Mouse (Mus musculus) T-helper 17 cell (primary cell): ENCODE measurements at regions not wholly inside any gene's neighbourhood (a gene's known extent, or its start where the extent isn't known, plus 50 kb on each side); places are given as distances from the start of the nearest gene placed in this dataset.

Source experiments
- in situ Hi-C, 2 experiments: fragments of 300-600 bp; cut with MboI, MseI; formaldehyde crosslinking; loops; 1 replicate in 1 of 2; 2 replicates in 1 of 2; pipeline ENCODE4 v1.15.1; 2025; ENCODE audit warnings: high pct_unique_total_duplicates in 2 of 2

DNA sequence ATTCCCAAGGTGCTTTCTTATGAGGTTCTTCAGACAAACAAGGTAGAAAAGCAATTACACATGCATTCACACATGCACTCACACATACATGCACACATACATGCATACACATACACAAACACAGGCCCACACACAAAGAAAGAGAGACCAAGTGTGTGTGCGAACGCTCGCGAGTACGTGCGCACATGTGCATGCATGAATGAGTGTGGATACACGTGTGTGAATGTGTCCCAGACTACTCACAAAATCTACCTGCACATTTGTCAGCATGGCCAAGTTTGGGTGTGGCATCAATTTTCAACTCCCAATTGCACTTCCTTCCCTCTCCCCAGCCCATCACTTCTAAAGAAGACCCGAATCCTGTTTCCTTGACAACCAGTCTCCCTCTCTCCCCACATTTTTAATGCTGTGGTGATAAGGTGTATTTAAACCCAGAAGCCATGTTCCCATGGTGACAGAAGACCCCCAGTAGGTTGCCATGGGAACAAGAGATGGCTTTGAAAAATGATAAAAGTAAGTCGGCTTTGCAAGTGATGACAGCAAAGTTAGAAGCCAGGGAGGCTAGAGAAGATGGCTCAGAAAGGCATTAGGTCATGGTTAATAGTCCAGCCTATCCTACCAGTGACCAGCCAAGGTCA is 206.3 kb downstream of the Rpl10-ps3 start:
- in situ Hi-C loops, result no loop called here

DNA sequence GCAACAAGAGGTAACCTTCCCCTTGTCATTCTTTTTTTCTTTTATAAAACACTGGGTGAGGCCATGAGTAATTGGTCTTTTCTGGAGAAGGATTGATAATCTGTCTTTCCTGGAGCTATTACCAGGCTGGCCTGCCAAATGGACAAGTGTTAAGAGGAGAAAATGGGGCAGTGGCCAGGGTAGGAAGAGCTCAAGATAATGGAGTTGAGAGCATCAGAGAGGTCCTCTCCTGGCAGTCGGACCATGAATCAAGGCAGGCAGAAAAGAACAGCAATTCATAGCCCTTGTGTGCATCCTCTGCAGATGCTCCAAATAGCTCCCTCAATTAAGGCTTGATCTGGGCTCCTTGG is 208.2 kb downstream of the Rpl10-ps3 start:
- in situ Hi-C loops, result no loop called here

DNA sequence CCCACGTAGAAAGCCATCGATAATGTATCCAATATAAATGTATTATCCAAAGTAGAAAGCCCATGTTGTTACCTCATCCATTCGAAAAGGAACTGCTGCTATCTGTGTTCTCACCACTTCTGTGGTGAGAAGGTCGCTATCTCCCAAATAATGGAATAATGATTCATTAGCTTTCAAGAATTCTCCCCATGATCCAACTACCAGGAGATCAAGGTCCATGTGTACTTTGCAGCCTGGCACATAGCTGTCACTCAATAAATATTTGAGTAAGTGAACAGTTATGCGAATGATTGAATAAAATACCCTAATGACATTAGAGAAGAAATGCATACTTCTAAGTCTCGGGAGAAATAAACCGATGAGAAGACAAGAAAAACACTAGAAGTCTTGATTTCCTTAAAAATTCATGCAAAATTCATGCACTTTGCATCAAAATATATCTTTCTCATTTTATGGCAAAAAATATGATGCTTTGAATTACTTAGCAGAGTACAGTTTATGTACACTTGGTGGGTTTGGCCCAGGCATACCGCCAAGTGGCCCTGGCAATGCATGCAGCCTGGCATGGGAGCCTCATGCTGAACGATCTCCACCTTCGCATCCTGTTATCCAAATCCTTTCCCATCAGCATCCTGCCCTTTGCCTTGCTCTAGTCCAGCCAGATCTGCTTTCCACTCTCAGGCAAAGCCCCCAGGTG is 208.7 kb downstream of the Rpl10-ps3 start:
- in situ Hi-C loops, result no loop called here

DNA sequence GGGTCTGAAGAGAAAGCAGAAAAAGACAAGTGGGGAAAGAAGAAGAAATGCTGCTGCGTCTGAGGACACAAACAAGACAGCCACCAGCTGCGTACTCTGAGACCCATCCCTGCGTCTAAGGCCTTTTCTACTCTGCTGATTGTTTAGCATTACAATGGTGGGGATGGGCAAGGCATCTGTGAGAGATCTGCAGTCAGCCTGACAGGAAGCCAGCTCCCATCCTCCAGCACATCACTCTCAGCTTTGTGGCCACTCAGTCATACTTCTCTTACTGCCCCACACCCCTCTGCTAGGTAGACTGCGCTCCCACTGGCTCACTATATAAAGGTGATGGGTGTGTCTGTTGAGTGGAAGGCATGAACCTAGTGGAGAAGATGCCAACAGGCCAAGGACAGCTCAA is 220.5 kb downstream of the Rpl10-ps3 start:
- in situ Hi-C loops, result no loop called here

DNA sequence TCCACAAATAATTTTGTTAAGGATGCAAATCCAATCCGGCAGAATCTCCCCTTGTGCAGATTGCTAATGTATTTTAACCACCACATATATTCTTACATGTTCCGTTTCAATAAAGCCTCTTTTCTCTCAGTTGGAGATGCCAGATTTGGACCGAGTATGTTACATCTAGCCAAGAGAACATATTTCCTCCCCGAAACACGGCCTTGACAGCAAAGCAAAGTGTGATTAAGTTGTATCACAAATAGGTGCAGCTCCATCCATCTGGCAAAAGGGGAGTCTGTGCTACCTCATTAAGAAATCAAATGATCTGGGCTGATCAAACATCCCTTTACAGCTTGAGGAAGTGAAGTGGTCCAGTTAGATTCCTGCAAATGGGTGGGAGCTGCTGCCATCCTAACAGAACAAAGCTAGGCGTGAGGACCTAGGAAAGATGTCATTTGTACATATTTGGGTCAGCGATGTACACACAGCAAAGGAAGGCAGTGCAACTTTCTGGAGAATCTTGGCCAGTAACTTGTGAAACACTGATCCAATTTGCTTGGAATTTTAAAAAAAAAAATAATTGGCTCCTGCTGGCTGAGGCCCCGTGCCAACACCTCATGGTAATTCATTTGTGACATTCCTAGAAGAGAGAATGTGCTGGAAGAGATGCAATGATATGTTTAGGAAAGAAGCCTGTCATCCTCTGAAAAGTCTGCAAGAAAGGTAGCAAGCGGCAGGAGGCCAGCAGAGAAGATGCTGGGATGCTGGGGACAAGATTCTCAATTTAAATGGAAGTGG is 223.8 kb downstream of the Rpl10-ps3 start:
- in situ Hi-C loops, result no loop called here

DNA sequence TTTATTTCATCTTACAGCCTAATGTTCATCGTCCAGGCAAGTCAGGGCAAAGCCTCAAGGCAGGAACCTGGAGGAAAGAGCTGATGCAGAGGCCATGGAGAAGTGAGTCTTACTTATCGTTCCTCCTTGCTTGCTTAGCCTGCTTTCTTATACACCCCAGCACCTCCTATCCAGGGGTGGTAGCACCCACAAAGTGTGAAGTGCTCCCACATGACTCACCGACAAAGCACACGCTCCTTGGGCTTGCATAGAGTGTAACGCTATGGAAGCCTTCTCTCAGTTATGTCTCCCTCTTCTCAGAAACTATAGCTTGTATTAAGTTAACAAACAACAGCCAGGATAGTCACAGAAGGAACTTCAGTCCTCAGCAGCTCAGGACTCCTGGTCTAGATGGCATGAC is 225.4 kb downstream of the Rpl10-ps3 start:
- in situ Hi-C loops, result no loop called here

DNA sequence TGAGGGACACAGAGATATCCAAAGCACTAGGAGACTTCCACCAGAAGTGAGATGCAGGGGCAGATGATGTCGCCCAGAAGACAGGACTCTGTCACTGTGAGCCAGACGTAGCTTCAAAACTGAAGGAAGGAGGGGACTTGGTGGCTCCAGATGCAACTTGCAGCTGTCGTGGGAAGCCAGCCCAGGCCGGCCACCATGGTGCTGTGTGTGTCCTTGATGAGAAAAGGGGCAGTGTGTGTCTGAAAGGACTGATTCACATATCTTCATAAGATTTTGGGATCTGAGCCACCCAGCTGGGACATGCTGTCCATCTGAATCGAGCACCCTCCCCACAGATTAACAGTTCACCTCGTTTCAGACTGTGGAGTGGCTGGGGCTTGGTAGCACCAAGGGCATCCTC is 226.2 kb downstream of the Rpl10-ps3 start:
- in situ Hi-C loops, result no loop called here

DNA sequence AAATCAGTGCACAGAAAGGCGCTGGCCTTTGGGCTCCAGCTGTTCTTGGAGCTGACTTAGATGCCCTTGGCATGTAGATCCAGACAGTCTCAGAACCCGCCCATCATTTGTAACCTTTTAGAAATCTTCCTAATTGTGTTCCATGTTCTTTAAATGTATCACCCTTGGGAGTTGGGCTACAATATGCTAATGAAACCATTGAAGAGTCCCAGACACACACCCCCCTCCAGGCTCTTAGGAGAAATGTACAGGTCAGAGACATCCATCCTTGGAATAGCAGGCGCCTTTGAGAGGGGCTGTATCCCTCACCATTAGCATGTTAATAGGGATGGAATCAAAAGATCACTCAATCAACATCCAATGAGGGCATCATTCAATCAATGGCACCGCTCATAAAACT is 238.2 kb downstream of the Rpl10-ps3 start:
- in situ Hi-C loops, result no loop called here

DNA sequence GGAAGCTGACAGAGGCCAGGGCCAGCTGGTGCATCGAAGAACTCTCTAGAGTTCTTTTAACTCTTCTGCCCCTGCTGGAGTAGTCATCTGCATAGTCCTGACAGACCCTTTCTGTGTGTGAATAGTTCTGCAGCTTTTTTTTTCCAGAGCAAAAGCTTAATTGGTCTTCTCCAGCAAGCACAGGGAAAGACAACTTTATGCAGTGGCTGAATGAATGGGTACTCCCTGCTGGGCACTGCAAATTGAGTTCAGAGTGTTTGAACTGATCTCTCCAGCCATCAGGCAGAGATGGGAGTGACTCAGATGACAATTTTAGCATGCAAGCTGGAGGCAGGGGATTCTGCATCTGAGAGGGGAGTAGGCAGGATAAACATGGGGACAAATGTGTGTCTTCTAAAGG is 242.0 kb downstream of the Rpl10-ps3 start:
- in situ Hi-C loops, result loop anchor here in 1 of 2 experiments (5.0 kb wide), 1 partner anchor 740 kb away; no protein-coding TSS in a partner anchor

DNA sequence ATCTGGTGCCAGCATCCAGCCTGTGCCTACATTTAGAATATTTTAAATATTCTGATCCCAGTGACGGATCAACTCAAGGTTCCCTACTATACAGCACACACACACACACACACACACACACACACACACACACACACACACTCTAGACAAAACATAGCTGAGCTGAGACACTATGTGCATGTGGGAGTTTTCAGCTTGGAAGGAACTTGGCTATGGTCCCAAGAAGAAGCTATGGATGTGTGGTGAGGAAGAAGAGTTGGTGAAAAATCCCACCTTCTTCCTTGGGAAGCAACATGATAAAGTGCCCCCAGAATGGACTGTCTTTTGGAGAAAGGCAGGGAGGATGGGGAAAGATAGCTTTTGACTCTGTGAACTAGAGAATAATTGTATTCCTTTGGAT is 243.7 kb downstream of the Rpl10-ps3 start:
- in situ Hi-C loops, result loop anchor here in 1 of 2 experiments (5.0 kb wide), 1 partner anchor 739 kb away; no protein-coding TSS in a partner anchor

DNA sequence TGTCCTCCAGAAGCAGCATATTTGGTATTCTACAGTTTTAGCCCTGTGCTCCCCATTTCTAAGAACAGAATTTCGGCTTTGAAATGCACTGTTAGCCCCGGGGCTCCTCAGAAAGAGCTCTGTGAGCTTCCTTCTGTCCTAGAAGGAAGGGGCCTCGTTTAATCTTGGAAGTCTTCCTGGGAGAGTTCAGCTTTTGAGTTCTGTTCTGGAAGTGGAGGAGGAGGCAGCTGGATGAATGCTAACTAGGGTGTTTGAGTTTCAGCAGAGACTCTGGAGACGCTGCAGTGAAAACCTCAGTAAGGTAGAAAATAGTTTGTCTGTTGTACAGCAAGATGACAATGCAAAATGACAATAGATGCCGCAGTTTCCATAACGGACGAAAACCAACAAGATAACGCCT is 253.8 kb downstream of the Rpl10-ps3 start:
- in situ Hi-C loops, result no loop called here

DNA sequence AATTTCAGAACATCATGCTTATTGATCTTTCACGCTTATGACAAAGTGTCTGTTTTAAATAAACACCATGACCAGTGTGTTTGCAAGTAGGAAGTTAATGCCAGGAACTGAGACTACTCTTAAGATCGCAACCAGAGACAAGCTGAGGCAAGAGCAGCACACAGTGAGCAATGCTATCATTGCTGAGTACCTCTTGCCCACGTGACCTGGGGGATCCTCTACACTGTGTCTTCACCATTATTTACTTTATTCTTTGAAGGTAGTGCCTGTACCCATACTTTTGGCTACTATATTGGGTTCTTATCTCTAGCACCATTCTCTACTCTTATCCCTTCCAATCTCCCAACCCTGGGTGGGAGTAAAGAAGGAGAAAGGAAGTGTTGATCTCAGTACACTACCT is 254.9 kb downstream of the Rpl10-ps3 start:
- in situ Hi-C loops, result no loop called here

DNA sequence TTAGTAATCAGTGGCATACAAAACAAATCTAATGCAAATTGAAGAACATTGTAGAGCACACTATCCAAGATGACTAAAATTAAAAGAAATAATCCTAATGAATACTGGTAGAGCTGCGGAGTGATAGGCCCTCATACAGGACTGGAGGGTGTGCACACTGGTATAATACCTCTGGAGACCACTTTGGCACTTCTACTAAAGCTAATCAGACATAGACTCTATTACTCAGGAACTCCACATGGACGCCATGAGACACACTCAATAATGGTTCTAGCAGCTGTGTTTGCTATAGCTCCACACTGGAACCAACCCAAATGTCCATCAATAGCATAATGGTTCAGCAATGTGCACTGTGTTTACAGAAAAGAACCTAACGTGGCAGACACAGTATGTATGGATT is 264.6 kb downstream of the Rpl10-ps3 start:
- in situ Hi-C loops, result no loop called here

DNA sequence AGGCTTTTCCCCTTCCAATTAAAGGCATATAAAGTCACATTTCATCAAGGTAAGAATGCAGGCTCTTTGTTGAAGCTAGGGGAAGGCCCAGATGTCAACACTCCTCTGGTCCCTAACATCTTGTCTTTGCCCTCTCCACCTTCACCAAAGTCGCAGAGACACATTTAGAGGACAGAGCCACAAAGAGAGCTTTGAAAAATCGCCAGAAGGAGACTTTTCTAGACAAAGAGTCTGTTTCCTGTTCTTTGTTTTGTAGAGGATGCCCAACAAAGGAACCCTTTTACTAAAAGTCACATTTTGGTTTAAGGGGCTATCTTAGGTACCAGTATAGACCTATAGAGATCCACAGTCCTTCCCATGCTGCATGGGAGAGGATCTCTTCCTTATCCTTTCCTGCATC is 269.9 kb upstream of the Ncam1 start:
- in situ Hi-C loops, result loop anchor here in 1 of 2 experiments (10.0 kb wide), 1 partner anchor 686 kb away; the partner anchor contains the start of genes Cryab and Hspb2

DNA sequence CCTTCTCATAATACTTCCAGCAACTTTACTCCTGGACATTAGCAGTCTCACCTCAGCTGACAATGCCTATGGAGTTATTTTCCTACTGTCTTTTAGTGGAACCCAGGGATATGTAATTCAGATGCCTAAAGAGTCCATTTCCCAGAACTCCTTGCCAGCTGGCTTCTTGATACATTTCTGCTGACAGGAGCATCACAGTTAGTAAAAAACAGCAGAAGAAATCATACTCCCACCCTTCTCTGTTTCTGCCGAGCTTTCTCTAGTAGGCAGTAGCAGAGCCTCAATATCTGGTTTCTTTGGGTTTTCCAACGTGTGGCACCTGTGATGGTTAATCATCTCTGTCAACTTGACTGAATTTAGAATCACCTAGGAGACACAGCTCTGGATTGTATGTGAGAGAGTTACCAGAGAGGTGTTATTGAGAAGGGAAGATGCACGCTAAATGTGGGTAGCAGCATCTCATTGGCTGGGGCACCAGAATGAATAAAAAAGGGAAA is 269.1 kb upstream of the Ncam1 start:
- in situ Hi-C loops, result loop anchor here in 1 of 2 experiments (10.0 kb wide), 1 partner anchor 687 kb away; the partner anchor contains the start of genes Cryab and Hspb2

DNA sequence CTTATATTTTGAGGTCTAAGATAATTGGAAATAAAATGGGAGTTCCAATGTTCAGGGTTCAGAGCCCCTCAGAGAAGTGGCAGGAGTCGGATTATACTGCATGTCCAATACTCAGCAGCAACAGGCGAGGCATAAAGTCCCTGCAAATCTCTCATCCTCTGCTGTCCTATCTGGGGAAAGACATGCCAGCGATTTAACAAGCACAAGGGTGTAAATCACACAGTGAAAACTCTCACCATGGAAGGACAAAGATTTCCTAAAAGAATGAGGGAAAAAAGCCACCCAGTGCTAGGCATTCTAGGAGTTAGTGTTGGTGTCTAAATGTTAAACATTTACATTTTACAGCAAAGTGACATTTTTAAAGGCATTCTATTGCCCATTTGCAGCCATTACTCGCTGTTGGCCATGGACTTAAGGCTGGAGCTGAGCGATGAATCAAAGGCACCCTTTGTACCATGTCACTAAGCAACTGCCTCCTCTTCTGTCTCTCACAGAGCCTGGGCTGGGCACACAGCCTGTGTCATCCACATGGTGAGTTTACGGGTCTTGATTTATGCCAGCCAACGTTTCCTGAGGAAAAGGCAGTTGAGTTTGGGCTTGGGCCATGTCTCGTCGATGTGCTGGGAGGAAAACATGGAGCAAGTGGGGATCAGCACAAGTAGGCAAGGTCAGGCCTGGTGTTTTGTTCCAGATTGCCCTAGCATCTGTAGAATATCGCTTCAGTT is 265.9 kb upstream of the Ncam1 start:
- in situ Hi-C loops, result loop anchor here in 1 of 2 experiments (10.0 kb wide), 1 partner anchor 690 kb away; the partner anchor contains the start of genes Cryab and Hspb2

DNA sequence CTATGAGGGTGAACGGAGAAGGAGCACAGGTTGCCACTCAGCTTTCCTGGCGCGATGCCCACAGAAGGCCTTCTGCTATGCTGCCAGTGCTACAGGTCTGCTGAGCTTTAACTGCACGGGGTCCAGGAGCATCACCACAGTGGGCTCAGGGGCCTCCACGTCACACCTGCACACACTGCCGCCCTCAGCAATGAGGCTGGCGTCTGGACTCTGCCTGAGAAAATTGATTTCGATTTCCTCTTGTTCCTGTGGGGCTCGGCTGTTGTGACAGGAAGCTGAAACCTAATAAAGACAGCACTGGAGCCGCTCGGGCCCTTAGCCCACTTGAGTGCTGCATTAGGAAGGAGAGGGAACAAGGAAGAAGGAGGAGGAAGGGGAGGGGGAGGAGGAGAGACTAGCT is 239.5 kb upstream of the Ncam1 start:
- in situ Hi-C loops, result no loop called here

DNA sequence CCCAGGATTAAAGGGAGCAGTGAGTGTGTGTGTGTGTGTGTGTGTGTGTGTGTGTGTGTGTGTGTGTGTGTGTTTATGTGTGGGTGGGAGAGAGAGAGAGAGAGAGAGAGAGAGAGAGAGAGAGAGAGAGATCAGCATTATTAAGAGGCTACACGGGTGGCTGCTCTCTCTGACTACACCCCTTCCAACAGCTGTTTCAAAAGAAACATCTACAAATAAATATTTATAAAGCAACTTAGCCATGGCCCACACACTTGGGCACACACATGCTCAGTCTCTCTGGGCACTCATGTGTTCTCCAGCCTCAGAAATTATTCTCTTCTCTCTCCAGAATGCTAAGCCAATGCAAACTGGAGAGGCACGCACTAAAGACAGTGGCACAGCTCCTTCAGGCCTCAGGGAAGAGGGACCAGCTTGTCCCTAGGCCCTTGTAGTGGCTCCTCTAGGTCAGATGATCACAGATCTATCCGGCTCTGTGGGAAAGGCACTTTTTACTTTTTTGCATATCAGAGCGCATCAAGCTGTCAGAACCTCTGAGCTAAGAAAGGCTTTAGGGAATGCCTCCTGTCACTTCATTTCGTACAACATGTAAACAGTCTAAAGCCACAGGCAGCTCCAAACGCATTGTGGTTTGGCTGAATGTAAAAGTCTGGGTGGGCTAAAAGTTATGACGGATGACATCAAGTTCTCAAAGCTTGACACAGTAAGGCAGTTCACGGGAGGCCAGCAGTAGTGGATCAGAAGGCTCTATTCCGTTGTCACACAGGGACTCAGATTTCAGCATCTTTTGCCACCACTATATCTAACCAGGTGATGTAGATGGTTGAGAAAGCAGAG is 233.8 kb upstream of the Ncam1 start:
- in situ Hi-C loops, result no loop called here

DNA sequence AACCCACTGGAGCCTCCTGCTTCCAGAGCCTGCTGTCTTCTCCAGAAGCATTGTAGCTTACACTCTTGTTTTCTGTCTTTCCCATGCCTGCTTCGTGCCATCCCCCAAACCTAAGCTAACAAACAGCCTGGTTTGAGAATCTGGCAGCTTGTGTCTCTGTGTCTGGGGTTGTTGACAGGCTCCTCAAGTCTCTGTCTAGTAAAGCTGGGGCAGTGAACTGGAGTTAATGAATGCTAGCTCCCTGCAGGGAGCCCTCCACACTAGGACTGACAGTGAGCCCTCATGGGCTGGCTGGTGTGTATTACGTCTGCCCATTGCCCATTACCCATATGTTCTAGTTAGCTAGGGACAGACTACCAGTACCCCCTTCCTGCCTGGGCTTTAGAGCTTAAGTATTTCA is 232.6 kb upstream of the Ncam1 start:
- in situ Hi-C loops, result no loop called here

DNA sequence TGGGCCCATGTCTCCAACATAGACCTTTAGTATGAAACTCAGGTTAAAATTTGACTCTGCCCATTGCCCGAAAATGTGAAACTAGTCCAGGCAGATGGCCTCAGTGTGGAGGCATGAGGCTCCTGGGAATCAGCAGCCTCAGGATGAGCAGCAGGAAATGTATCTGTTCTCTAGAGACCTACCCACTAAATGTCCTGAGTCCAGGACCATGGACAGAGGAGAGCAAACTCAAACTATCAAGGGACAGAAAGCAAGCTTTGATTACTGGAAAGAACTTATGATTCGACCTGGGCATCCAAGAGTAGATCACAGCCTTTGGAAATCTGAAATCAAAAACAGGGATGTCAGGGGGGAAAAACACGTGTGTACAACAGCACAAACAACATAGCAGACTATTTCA is 230.3 kb upstream of the Ncam1 start:
- in situ Hi-C loops, result no loop called here

DNA sequence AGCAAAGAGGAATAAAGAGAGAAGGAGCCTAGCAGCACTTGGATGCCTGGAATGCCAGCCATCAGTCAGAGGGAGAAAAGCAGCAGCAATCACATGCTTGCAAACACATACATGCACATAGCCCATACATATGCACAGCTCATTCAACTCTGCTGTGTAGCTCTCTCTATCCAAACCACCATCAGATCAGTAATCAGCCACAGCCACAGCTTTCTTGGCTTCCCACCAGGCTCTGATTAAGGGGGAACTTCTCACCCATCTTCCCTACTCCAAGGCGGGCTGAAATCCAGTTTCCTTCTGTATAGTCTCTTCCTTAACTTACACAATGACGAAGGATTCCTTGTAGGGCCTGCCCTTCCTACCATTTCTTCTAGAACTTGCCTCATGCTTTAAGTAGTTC is 229.8 kb upstream of the Ncam1 start:
- in situ Hi-C loops, result no loop called here
